Mouse (Mus musculus) naive thymus-derived CD4-positive, alpha-beta T cell, adult 2 months (primary cell): ENCODE measurements around the gene Fam78a.
"Not testable (repeated sequence)": the region's sequence is repeated elsewhere in the genome, so short reads cannot be mapped to it uniquely, and the experiment has no call there.

Source experiments
- DNase-seq: peaks from one replicate; pipeline ENCODE4 v3.0.0-alpha.2; 2011; ENCODE audit warnings: low read depth

The Fam78a gene

DNA sequence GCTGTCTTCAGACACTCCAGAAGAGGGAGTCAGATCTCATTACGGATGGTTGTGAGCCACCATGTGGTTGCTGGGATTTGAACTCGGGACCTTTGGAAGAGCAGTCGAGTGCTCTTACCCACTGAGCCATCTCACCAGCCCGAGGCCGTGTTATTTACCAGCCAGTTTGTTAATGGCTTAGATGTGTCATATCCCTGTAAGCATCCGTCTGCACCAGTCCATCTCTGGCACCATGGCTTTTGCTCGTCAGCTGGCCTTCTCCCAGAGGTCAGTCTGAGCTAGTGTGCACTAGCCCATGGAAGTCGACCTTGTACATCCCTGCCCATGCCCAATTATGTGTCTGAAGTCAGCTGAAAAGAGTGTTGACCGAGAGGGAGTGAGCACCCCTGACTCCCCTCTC, 44.0 kb downstream of the Fam78a start:
- DNase-seq, result not testable (repeated sequence)

DNA sequence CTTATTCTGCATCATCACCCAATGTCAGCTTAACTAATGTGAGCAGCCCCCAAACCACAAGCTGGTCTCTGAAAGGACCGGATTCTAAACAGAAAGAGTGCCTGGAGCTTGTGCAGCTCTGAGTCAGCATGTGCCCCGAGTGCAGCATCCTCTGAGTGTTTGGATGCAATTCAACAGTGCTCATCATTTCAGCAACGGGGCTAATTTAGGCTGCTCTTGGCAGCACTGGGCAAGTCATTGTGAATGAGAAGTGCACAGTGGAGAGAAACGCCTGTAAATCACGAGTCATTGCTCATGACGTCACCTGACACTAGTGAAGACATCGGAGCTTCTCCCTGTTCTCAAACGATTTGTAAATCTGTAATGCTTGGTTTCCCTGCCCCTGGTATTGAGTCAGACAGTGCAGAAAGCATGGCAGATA, 46.0 kb downstream of the Fam78a start:
- peak; percentile 57 for DNase-seq

DNA sequence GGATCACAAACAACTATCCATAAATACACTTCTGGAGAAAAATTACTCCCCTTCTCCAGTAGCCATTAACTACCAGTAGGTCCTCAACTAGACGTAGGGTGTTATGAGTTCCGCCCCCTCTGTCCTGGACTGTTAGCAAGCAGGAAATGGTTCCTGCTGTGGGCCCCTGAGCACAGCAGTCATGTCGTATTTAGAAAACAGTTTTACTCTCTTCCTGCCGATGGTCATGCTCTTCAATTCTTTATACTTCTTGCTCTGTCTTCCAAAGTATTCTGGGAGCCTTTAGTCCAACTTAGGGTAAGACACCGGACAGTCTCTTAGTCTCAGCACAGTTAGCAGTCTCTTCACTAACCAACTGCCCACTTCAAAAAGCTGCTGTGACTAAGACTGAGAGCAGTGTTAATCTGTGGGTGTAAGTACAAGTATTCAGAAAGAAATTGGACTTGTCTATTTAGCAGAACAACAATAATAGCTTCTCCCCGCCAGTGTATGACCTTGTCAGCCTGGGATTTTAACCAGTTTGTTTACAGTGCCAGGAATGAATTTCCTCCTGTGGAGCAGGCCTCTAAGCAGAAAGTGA, 47.3 kb downstream of the Fam78a start:
- peak; percentile 70 for DNase-seq

DNA sequence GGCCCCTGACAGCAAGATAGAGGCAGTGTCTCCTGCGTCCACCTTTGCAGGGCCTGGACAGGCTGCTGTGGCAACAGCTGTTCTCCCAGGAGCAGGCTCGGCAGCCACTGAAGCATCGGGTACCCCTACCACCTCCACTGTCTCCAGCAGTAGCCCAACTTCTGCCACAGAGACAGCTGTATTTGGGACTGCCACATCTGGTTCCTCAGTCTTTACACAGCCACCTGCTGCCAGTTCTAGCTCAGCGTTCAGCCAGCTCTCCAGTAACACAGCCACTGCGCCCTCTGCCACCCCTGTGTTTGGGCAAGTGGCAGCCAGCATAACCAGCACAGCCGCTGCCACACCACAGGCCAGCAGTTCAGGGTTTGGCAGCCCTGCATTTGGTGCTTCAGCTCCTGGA, 50.5 kb downstream of the Fam78a start:
- peak; percentile 31 for DNase-seq

DNA sequence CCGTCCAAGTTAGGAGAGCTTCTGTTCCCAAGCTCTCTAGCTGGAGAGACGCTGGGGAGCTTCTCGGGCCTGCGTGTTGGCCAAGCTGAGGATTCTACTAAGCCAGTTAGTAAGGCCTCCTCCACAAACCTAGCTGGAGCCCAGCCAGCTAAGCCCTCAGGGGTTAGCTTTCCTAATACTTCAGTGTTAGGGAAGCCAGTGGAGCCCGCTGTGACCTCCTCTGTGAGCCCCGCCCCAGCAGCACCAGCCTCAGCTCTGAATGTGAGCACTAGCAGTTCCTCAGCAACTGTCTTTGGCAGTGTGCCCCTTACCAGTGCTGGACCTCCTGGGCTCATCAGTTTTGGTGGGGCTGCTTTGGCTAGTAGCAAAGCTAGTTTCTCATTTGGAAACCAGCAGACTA, 51.2 kb downstream of the Fam78a start:
- peak; percentile 22 for DNase-seq

DNA sequence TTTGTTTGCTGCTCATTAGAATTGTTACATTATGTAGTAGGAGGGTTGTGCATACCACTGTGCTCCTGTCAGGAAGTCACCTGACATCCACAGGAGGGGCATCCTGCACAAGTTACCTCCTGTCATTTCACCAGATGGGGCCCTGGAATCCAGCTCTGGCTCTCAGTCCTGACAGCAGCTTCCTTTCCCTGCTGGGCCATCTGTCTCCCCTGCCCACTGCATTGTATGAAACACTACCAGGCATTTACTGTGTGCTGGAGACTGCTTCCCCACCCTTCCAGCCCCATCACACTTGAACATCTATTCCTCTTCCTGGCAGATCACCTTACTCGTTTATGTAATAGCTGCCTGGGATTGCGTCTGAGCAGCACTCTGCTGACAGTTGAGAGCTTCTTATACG, 55.0 kb downstream of the Fam78a start:
- DNase-seq, result peak; percentile 50

DNA sequence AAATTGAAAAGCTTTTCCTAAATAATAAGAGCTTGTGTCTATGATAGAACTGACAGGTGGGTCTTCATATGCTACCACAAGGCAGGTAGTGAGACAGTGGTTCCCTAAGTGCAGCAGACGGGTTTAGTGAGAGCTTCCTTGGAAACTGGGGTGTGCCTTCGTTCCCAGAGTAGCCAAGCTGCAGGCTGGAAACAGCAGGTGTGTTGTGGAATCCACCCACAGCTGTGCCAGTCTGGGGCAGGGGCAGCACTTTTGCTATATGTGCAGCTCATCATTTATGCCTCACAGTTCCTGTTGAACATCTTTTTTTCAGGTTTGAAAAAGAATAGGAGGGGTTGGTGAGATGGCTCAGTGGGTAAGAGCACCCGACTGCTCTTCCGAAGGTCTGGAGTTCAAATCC, 60.3 kb downstream of the Fam78a start:
- no peak for DNase-seq

DNA sequence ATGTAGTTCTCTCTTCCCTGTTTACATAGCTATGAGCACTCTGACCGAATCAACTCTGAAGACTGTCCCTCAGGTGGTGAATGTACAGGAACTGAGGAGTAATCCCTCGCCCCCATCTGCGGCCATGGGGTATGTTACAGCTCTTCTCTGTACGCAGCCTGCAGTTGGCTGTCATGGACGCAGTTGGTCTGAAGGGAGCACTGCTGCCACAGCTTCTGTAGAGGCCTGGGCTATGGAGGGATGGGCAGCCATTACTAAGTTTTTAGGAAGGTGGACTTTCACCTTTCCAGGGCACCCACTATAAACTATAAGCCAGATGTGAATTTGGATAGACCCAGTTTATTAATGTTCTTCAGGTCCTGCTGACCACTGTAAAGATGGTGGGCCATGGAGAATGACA, 64.4 kb downstream of the Fam78a start:
- DNase-seq, result no peak

DNA sequence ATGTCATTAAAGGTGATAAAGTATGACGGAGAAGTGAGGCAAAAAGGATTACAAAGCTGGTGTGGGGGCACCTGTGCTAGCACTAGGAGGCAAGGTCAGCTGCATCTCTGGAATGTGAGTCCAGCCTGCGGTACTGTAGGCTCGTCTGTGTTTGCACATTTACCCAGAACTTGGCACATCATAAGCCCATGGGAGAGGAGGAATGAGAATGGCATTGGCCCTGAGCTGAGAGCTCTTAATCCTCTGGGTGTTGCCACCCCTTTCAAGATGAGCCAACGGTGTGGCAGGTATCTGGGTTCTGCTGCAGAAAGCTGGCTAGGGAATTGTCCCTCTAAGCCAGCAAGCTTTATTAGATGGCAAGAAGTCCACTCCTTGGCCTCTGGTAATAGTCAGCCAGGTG, 65.0 kb downstream of the Fam78a start:
- DNase-seq, result no peak

DNA sequence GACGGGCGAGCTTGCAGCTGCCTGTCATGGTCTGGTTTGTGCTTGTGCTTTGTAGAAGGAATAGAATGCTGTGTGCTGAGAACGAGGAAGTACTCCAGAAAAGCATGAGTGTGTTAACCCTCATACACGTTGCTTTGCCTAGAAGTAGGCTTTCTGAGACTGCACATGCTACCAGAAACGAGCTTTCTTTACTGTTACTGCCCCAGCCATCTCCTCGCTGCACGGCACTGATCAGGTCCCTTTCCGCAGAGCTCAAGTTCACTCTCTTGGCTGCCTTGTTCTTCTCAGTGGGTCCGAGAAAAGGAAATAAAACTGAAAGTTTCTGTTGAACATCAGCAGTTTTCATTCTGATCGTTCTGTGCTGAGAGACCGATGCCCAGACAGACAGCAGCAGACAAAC, 75.9 kb downstream of the Fam78a start:
- no peak for DNase-seq

DNA sequence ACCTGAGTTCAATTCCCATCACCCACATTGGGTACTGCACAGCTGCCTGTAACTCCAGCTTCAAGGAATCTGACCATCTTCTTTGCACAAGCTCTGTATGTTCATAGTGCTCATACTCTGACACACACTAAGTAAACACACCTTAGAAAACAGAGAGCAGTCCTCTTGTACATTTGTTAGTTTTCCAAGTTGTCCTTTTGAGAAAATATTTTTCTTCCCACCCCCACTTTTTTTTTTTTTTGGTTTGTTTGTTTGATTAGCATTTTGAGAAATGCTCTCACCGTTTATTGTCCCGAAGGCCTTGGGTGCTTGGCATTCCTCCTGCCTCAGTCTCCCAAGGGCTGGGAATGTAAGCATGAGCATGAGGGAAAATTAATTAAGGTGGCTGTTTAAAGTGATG, 76.3 kb downstream of the Fam78a start:
- no peak for DNase-seq
